ENCODE assay signal across 8 mouse cellular contexts in the genomic region with DNA sequence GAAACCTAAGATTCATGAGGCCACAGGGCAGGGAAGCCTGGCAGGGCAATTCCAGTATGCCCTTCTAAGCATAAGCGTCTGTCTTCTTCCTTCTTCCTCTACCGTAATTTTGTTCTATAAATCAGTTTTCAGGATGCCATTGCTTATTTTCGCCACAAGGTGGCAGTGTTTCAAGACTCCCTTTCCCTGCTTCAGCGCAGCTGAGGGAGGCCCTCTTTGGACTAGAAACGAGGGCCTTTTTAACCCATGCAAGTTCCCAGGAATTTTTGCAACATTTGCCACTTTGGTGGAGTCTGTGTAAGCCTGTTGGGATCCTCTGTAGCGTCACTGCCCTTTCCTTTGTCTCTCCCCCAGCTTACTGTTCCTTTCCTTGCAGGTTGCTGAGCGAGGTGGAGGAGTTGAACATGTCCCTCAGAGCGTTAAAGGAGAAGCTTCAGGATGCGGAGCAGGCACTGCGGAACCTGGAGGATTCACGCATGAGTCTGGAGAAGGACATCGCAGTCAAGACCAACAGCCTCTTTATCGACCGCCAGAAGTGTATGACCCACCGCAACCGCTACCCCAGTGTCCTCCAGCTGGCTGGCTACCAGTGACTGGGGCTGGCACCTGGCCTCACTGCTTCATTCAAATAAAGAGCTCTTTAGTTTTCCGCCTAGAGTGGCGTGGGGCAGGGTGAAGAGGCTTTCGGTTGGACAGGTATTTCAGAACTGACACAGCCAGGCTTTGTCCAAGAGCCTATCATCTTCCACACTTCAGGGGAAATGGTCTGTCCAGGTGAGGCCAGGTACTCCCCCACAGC. TPM values are rescaled to one million over a fixed set of nuclear protein-coding genes. Genes with fewer than 3 reads are reported as not detected.
DNase-seq lines count a peak whose midpoint lies in the region; ATAC-seq and TF ChIP-seq lines count a peak whose summit lies in the region.
"Had no signal": no experiment of that assay in that cellular context is flagged by ENCODE, and none has a peak within 500 bp of the region (broad histone marks: within the 10 kb centered on the region; RNA-seq: fewer than 3 reads in every experiment).

No protein-coding gene starts in this region.

- WGBS in liver, embryonic 12.5 days (ENCODE audit: insufficient replicate concordance): 35% methylated on average over 19 of the region's 19 CpGs
- 27% methylated on average over 19 of the region's 19 CpGs for WGBS in lung, adult 2 months

- no peak overlapping the region for H3K4me2 ChIP-seq in liver, embryonic 12.5 days
- H3K4me2 ChIP-seq: neural tube, embryonic 12.5 days had no signal

- H3K4me1 ChIP-seq in liver, embryonic 12.5 days: peaks cover 11% of the 10 kb centered on the region; the same call in 1 of the 2 replicates
- H3K4me1 ChIP-seq in lung, adult 2 months (ENCODE audit: control insufficient read depth, insufficient read depth, low read length): peaks cover 5% of the 10 kb centered on the region; the same call in 1 of the 2 replicates

- no peak for ATAC-seq in liver, embryonic 12.5 days

- peak; percentile 72 for TF ChIP-seq CTCF in lung, adult 2 months (IDR thresholded peaks at IDR 0.05; ENCODE audit: insufficient read depth, low read length)

- H3K36me3 ChIP-seq in liver, embryonic 12.5 days: no peaks in the 10 kb centered on the region
- H3K36me3 ChIP-seq: neural tube, embryonic 12.5 days had no signal

- peaks cover 81% of the 10 kb centered on the region for H3K27me3 ChIP-seq in liver, embryonic 12.5 days (replicated peaks)

- H3K27ac ChIP-seq in liver, embryonic 12.5 days: no peak overlapping the region
- H3K27ac ChIP-seq: neural tube, embryonic 12.5 days had no signal

- no peaks in the 10 kb centered on the region for H3K9me3 ChIP-seq in liver, embryonic 12.5 days (replicated peaks)
- H3K9me3 ChIP-seq: neural tube, embryonic 12.5 days had no signal

- no peak overlapping the region for H3K9ac ChIP-seq in liver, embryonic 12.5 days
- H3K9ac ChIP-seq: neural tube, embryonic 12.5 days had no signal

- TF ChIP-seq POLR2A in lung, adult 2 months (IDR thresholded peaks at IDR 0.05; ENCODE audit: borderline replicate concordance, extremely low read depth, low read depth, low read length): no peak

- no peak overlapping the region for H3K4me3 ChIP-seq in liver, embryonic 12.5 days
- H3K4me3 ChIP-seq in lung, adult 2 months (replicated peaks; ENCODE audit: extremely low read depth, low read depth, low read length): no peak overlapping the region
- H3K4me3 ChIP-seq: neural tube, embryonic 12.5 days had no signal

- DNase-seq in liver: peak; percentile 23
- peak; percentile 51 for DNase-seq in T-cell, adult 2 months (ENCODE audit: low spot score)
- peak; percentile 44 to 63 for DNase-seq in cerebellum, postnatal 36 days
- DNase-seq in kidney, postnatal 10 days: peak; percentile 67
- peak; percentile 43 for DNase-seq in lung, adult 2 months
- peak; percentile 57 for DNase-seq in right cerebral cortex, postnatal 4 days

RNA-seq across cellular contexts. Expression of a gene that starts 20.9 kb away (rescaled TPM):
- polyA plus RNA-seq in liver, embryonic 12.5 days (2016; fragmentation: Nextera tagmentation; extraction: Ambion mirVana): 0.10 TPM in 1 of 2 replicates, not detected in the other
- 0.06 and 0.08 TPM in 2 replicates for polyA plus RNA-seq in lung, adult 2 months (2012; rRNA removed)
- polyA plus RNA-seq: neural tube, embryonic 12.5 days had no signal

RNA-seq across cellular contexts. Expression of a gene that starts 21.7 kb away (rescaled TPM):
- not detected in 2 replicates for polyA plus RNA-seq in liver, embryonic 12.5 days (2016; fragmentation: Nextera tagmentation; extraction: Ambion mirVana)
- polyA plus RNA-seq in lung, adult 2 months (2012; rRNA removed): 11.4 and 11.9 TPM in 2 replicates

RNA-seq across cellular contexts. Expression of a gene that starts 42.6 kb away (rescaled TPM):
- polyA plus RNA-seq in liver, embryonic 12.5 days (2016; fragmentation: Nextera tagmentation; extraction: Ambion mirVana): 1.2 and 1.6 TPM in 2 replicates
- polyA plus RNA-seq in lung, adult 2 months (2012; rRNA removed): 1.9 and 3.2 TPM in 2 replicates

Comparison
In these comparisons a context has a peak if more than half of its experiments do, and no peak if none do; other contexts are left out.
1. RNA of a gene that starts 21.7 kb away (polyA plus RNA-seq): 11.4 to 11.9 TPM in lung, adult 2 months; not detected in liver, embryonic 12.5 days; every median in the first group is over 10 times any median in the second.
2. Peak in every context shown above with its lines, with median percentiles within 50 percentile points of each other: DNase-seq.